Mouse (Mus musculus) kidney, adult 2 months (tissue): ENCODE measurements at regions not wholly inside any gene's neighbourhood (a gene's known extent, or its start where the extent isn't known, plus 50 kb on each side); places are given as distances from the start of the nearest gene placed in this dataset.

Experiments used
- CTCF ChIP-seq: fragments of 200-500 bp; conservative IDR thresholded peaks from 2 replicates; pipeline ENCODE4 v1.5.1; 2011; ENCODE audit warnings: low read depth, mild to moderate bottlenecking, control low read depth, low read length, moderate library complexity, mixed read lengths; ENCODE audit not compliant: insufficient read depth, insufficient read length
- POLR2A ChIP-seq: fragments of 200-500 bp; IDR thresholded peaks from one replicate; pipeline ENCODE4 v1.6.1; 2011; ENCODE audit warnings: low read depth, low read length, control low read depth

DNA sequence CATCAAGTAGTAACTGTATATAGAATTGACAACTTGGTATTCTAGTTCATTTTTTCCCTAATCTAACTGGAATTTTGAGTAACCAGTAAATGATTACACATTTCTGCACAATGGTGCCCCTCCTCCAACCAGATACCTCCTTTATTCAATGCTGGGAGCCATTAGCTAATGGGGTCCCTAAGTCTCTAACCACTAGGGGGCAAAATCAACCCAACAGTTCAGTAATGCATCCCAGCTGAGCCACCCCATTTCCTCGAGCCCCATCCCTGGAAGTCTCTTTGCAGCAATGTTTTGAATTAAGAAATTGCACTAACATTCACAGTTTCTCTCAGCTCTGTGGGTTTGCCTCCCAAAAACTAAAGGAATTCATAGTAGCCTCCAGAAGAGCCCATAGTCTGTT lies 774.9 kb downstream of the 5730522E02Rik start:
- TF ChIP-seq POLR2A (no peak), CTCF (no peak)
